Mouse (Mus musculus): ENCODE measurements around the gene Gmppb. TPM values are rescaled to one million over a fixed set of nuclear protein-coding genes. Genes with fewer than 3 reads are reported as not detected.
A peak's percentile ranks its signal among the peaks of the same experiment; 100 is the strongest.
"Not testable (repeated sequence)": the region's sequence is repeated elsewhere in the genome, so short reads cannot be mapped to it uniquely, and the experiment has no call there.

Gmppb gene
- total RNA-seq (2021), result 10 to 100 TPM; 14.5 to 17.2 TPM

GRCm38 (mm10) chr9:108049016-108049455 is at the start of gene Gmppb:
TSS of gene Gmppb (plus strand) at chr9:108049242.
- peak; percentile 90 to 92 for DNase-seq (ENCODE audit: extremely low spot score in 1 of 2, low spot score in 1 of 2)

DNA sequence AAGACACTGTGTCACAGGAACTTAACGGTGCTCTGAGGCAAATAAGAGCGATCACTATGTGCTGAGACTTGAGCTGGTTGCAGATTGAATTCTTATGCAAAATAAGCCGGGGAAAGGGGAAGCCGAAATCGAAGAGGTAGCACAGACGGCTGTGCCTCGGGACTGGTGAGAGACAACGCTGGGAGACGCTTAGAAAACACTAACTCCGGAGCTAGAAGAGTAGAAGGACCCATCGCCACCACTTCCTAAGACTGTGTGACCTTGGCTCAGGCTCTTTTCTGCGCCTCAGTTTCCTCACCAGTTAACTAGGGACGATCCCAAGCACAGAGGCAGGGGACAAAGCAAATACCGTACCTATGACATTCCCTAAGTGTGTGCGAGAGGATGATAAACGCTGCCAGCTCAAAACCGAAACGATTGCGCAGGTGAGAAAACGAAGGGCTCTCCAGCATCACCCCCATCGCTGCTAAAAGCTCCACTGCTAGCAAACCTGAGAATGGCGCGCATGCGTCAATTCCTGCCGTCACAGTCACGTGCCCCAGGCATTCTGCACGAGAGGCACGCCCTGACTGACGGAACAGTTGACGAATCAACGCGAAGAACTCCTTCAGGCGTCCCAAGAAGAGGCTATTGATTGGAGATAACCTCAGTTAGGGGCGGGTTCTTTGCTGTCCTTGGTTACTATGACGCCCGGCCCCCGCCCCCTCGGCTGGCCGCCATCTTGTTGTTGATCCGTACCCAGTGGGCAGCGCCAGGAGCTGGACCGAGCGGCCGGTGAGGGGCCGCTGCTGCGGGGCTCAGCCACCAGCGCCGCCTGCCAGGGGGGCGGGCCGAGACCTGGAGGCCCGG is 46.9 kb upstream of the Gmppb start, which contains the start of gene Ip6k1:
Ip6k1 (plus strand) TSS at position 580 of the 849 bp plus-strand sequence.
- DNase-seq (ENCODE audit: extremely low spot score in 1 of 2, low spot score in 1 of 2), result peak; percentile 99 to 100

GRCm38 (mm10) chr9:108002778-108003530 is 46.1 kb upstream of the Gmppb start:
- peak in 1 of 2 experiments; percentile 41 for DNase-seq (ENCODE audit: extremely low spot score in 1 of 2, low spot score in 1 of 2)

DNA sequence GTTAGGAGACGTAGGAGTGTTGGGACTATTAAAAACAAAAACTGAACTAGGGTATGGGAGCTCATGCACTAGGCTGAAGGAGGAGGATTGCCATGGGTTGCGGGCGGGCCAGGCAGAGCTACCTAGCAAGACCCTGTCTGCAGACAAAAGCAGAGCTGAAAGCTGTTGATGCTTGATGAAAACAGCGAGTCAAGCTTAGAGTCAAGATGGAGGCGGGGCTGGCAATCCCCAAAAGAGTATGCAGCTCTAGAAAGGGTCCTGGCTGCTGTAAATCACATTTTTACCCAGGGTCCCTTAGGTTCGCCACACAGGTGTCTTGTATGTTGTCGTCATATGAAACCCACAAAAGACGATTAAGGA is 45.5 kb upstream of the Gmppb start:
- no peak for DNase-seq (ENCODE audit: extremely low spot score in 1 of 2, low spot score in 1 of 2)

DNA sequence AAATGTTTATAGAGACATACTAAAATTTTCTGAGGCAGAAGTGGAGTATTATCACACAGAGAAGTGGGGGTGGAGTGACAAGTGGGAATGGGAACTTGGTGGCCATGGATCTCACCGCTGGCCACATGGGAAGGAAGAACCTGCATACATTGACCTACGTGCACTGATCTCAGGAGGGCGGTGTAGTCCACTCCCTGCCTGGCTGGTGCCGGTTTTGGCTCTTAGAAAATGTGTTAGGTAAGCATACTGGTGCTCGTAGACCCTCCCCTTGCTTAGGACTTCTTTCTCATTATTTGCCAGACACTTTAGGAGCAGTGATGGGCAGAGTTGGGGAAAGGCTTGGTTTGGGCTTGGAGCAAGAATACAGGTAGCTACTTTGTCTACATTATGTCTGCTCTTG is 41.0 kb upstream of the Gmppb start:
- DNase-seq (ENCODE audit: extremely low spot score in 1 of 2, low spot score in 1 of 2), result no peak

GRCm38 (mm10) chr9:108010385-108010784 is 38.7 kb upstream of the Gmppb start:
- no peak for DNase-seq (ENCODE audit: extremely low spot score in 1 of 2, low spot score in 1 of 2)

GRCm38 (mm10) chr9:108013577-108013976 is 35.5 kb upstream of the Gmppb start:
- not testable (repeated sequence) for DNase-seq (ENCODE audit: extremely low spot score in 1 of 2, low spot score in 1 of 2)

DNA sequence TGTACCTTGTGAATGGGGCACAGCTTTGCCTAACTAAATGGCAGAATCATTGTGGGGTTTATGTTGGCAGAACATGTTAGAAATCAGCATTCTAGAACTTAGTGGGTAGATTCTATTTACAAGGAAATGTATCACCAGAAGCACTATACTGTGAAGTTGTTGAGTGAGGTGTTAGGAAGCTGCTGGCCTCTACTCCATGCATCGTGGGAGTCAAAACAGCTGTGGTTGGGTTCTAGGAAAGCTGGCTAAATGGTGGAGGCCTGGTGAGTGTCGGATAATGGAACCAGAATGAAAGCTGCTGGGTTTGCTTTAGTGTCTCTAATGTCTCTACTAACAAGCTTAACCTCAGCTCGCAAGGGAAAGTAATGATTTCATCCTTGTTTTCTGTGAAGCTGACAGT is 31.9 kb upstream of the Gmppb start:
- DNase-seq (ENCODE audit: extremely low spot score in 1 of 2, low spot score in 1 of 2), result no peak

DNA sequence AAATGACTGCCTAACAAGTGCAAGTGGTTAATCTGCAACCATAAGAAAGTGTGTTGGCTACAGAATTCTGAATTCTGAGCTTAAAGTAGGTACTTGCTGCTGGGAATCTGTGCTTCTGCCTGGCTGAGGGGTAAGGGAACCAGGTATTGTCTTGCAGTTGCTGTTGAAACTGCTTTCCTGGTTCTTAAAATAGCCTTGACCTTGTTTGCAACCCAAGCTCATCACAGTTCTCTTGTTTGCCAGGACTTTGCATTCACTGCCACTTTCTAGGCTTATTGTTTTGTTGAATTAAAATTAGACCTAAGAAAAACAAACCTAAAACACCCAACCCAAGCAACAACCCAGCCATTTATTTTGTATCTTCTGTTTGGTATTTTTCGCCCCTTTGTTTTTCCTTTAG is 28.3 kb upstream of the Gmppb start:
- DNase-seq (ENCODE audit: extremely low spot score in 1 of 2, low spot score in 1 of 2), result no peak

DNA sequence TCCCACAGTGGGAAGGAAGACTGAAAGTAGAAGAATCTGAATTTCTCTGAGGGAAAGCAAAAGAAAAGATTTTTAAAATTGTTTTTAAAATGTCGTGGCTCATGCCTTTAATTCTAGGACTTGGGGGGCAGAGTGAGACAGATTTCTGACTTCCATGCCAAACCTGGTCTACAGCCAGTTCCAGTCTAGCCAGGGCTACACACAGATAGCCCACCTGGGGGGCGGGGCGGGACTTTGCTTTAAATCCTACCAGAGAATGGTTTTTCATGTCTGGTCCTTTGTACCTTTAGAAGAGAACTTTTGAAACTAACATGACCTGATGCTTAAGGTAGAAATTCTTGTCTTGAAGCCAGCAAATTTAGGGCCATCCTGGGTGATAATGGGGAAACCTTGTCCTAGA is 25.8 kb upstream of the Gmppb start:
- DNase-seq (ENCODE audit: extremely low spot score in 1 of 2, low spot score in 1 of 2), result no peak

- DNase-seq (ENCODE audit: extremely low spot score in 1 of 2, low spot score in 1 of 2), result no peak
Observed at GRCm38 (mm10) chr9:108026584-108026983, 22.5 kb upstream of the Gmppb start.

- no peak for DNase-seq (ENCODE audit: extremely low spot score in 1 of 2, low spot score in 1 of 2)
Observed at GRCm38 (mm10) chr9:108027867-108028266, 21.2 kb upstream of the Gmppb start.

- no peak for DNase-seq (ENCODE audit: extremely low spot score in 1 of 2, low spot score in 1 of 2)
Observed at GRCm38 (mm10) chr9:108032126-108032525, 16.9 kb upstream of the Gmppb start.

- no peak for DNase-seq (ENCODE audit: extremely low spot score in 1 of 2, low spot score in 1 of 2)
Observed at GRCm38 (mm10) chr9:108035331-108036156, 13.5 kb upstream of the Gmppb start.

- no peak for DNase-seq (ENCODE audit: extremely low spot score in 1 of 2, low spot score in 1 of 2)
Observed at GRCm38 (mm10) chr9:108044751-108045492, 4.1 kb upstream of the Gmppb start.

DNA sequence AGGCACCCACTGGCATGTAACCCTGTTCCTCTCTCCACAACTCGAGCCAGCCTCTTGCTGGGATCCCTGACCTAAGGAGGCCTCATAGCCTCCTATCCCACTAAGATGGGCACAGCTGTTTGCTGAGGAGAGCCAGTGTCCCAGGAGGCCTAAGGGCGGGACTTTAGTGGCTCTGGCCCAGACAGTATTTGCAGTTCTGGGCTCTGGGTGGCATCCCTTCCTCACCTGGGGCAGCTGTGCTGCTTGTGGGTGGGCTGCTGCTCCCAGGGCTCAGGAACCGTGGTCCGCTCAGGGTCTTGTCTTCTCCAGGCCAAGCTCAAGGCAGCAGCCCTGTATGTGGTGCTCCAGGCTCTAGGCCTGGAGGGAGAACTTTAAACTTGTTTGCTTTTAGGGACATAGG is 2.5 kb upstream of the Gmppb start:
- DNase-seq (ENCODE audit: extremely low spot score in 1 of 2, low spot score in 1 of 2), result no peak

- DNase-seq (ENCODE audit: extremely low spot score in 1 of 2, low spot score in 1 of 2), result no peak
Observed at GRCm38 (mm10) chr9:108047601-108048565, 1.2 kb upstream of the Gmppb start.

DNA sequence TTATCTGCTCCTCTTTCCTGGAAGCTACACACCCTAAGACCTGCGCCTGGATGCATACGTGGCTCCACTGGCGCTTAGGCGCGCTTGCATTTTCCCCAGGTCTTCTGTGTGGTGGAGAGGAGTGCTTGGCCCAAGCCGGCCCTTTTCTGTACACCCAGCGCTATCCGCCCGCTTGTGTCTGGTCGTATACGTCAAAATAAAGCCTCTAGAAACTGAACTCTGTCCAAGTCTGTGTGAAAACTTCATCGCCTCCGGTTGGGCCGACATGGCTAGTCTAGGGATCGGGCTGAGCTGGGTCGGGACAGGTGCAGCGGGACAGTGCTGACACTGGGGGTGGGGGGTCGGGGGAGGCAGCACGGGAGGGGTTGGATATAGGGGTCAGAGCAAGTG is 481 bp upstream of the Gmppb start:
- no peak for DNase-seq (ENCODE audit: extremely low spot score in 1 of 2, low spot score in 1 of 2)
